Mouse (Mus musculus) heart, embryonic 13.5 days (tissue): ENCODE measurements at regions not wholly inside any gene's neighbourhood (a gene's known extent, or its start where the extent isn't known, plus 50 kb on each side); places are given as distances from the start of the nearest gene placed in this dataset.

Experiments
- ATAC-seq: fragments of 200-750 bp; cut with Nextera tagmentation; 2 replicates; pipeline ENCODE4 v1.8.0; 2017; ENCODE audit warnings: moderate TSS enrichment; ENCODE audit not compliant: insufficient number of reproducible peaks, low FRiP score, low TSS enrichment; ENCODE audit errors: extremely low read depth
- H3K27ac ChIP-seq: fragments of 300-500 bp; sonication (generic); replicated peaks from 2 replicates; pipeline ENCODE4 v1.5.1; 2015; ENCODE audit warnings: moderate library complexity, mild to moderate bottlenecking, inconsistent platforms
- H3K27me3 ChIP-seq: fragments of 300-500 bp; sonication (generic); replicated peaks from 2 replicates; pipeline ENCODE4 v1.6.1; 2015; ENCODE audit warnings: mild to moderate bottlenecking, inconsistent platforms
- H3K36me3 ChIP-seq: fragments of 300-500 bp; sonication (generic); 2 replicates; pipeline ENCODE4 v1.6.1; 2015; ENCODE audit warnings: mild to moderate bottlenecking, inconsistent platforms
- H3K4me1 ChIP-seq: fragments of 300-500 bp; sonication (generic); 2 replicates; pipeline ENCODE4 v1.6.1; 2015; ENCODE audit warnings: inconsistent platforms
- H3K4me2 ChIP-seq: fragments of 300-500 bp; sonication (generic); 2 replicates; pipeline ENCODE4 v1.6.1; 2015; ENCODE audit warnings: inconsistent platforms, mild to moderate bottlenecking, moderate library complexity
- H3K4me3 ChIP-seq: fragments of 300-500 bp; sonication (generic); 2 replicates; pipeline ENCODE4 v1.5.1; 2015; ENCODE audit warnings: moderate library complexity, mild to moderate bottlenecking, inconsistent platforms
- H3K9ac ChIP-seq: fragments of 300-500 bp; sonication (generic); 2 replicates; pipeline ENCODE4 v1.6.1; 2015; ENCODE audit warnings: inconsistent platforms, mild to moderate bottlenecking, moderate library complexity
- H3K9me3 ChIP-seq: fragments of 300-500 bp; sonication (generic); 2 replicates; pipeline ENCODE4 v1.6.1; 2016; ENCODE audit warnings: inconsistent platforms
- WGBS: fragments of 180-500 bp; shearing (Covaris S2); methylation state at CpG from one replicate; pipeline ENCODE4 v1.1.7; 2015; ENCODE audit warnings: mixed read lengths; 5-methylcytosine and 5-hydroxymethylcytosine counted together

DNA sequence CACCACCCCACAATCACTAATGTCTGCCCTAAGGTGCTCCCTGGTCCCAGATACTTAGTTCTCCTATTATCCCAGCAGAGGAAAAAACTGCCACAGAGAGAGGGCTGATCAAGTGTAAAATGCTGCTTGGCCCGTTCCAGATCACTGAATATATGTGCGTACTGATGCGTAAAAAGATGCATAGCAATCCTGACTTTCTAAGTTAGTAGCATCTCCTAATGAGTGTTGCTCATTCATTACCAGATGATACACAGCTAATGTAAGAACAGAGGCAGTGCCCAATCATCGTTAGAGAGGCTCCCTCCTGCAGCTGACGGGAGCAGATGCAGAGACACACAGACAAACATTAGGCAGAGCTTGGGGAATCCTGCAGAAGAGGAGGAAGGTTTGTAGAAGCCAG lies 177.6 kb upstream of the Tcf21 start:
- 80% methylated on average over 5 of the region's 5 CpGs for WGBS

DNA sequence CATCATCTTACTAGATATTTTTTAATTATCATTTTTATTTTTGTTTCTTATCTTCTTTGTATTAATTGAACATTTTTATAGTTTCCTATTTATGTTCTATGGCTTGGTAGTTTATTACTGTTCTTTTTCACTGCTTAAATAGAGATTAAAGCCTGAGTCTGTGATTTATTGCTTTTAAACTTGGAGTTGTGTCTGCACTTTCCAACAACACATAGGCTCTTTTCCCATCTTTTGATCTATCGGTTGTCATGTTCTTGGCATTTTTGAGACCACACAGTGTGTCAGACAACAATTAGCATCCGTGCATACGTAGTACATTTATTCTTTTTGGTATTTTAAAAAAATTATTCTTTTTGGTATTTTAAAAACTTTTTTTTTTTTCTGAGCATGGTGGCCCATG lies 173.2 kb upstream of the Tcf21 start:
- Histone ChIP-seq H3K36me3 (no peaks in the 10 kb centered on the region), H3K4me3 (no peak overlapping the region), H3K9ac (no peak overlapping the region), H3K27ac (no peak overlapping the region), H3K4me2 (no peak overlapping the region), H3K27me3 (no peaks in the 10 kb centered on the region), H3K4me1 (peaks cover 3% of the 10 kb centered on the region; the same call in 1 of the 2 replicates), H3K9me3 (no peaks in the 10 kb centered on the region)
- ATAC-seq: no peak
- 80% methylated on average over 3 of the region's 3 CpGs for WGBS

More for the DNA sequence above, 177.6 kb upstream of the Tcf21 start:
- H3K36me3 ChIP-seq: no peaks in the 10 kb centered on the region
- H3K9me3 ChIP-seq: no peaks in the 10 kb centered on the region
- ATAC-seq: no peak
- no peak overlapping the region for H3K4me2 ChIP-seq
- H3K27me3 ChIP-seq: no peaks in the 10 kb centered on the region
- H3K4me1 ChIP-seq: no peaks in the 10 kb centered on the region
- no peak overlapping the region for H3K4me3 ChIP-seq
- no peak overlapping the region for H3K9ac ChIP-seq
- H3K27ac ChIP-seq: no peak overlapping the region

DNA sequence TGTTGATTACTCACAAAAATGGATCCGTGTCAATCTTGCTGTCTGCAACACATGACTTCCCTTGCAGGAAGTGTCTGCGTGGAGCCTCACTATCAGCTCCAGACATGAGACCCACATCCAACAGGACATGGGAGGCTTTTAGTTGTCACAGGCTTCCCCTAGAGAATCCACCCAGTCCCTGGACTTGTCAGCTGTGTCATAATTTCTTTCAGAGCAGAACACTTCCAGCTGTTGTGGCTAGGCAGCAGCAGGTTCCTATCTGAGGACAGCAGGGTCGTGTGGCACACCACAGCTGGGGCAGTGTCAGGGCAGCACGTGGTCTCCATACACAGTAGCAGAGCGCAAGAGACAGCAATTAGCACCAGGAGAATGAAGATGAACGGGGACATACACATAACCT lies 161.8 kb upstream of the Tcf21 start:
- ATAC-seq: no peak
- 31% methylated on average over 6 of the region's 6 CpGs for WGBS
- H3K4me1 ChIP-seq: peaks cover 5% of the 10 kb centered on the region; the same call in 1 of the 2 replicates

DNA sequence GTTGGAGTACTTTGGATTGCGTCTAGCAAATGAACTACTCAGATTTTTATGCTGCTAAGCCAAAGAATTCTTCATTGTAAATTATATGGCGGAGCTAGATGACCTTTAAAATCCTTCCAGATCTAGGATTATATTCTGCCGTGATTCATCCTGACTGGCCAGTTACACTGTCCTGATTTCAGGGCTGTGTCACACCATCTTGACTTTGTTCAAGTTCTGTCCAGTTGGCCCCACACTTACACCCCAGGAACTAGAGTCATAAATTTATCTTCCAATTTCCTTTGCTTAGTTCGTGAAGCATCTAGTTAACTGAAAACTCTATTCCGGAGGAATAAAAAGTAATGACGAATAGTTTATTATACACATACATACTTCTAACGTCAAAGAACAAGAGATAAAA lies 158.5 kb upstream of the Tcf21 start:
- WGBS: 76% methylated on average over 7 of the region's 7 CpGs

More for the DNA sequence above, 161.8 kb upstream of the Tcf21 start:
- H3K9me3 ChIP-seq: no peaks in the 10 kb centered on the region
- no peaks in the 10 kb centered on the region for H3K27me3 ChIP-seq
- no peak overlapping the region for H3K9ac ChIP-seq
- no peaks in the 10 kb centered on the region for H3K36me3 ChIP-seq
- no peak overlapping the region for H3K4me3 ChIP-seq
- no peak overlapping the region for H3K4me2 ChIP-seq
- no peak overlapping the region for H3K27ac ChIP-seq

GRCm38 (mm10) chr10:22956956-22957355 lies 137.0 kb upstream of the Tcf21 start:
- no peak overlapping the region for H3K4me2 ChIP-seq
- H3K27me3 ChIP-seq: no peaks in the 10 kb centered on the region
- H3K36me3 ChIP-seq: no peaks in the 10 kb centered on the region
- no peaks in the 10 kb centered on the region for H3K9me3 ChIP-seq
- H3K4me1 ChIP-seq: peaks cover 3% of the 10 kb centered on the region; the same call in 1 of the 2 replicates
- ATAC-seq: no peak
- H3K9ac ChIP-seq: no peak overlapping the region
- H3K27ac ChIP-seq: no peak overlapping the region
- 80% methylated on average over 7 of the region's 7 CpGs for WGBS
- H3K4me3 ChIP-seq: no peak overlapping the region

More for the DNA sequence above, 158.5 kb upstream of the Tcf21 start:
- Histone ChIP-seq H3K4me3 (no peak overlapping the region), H3K27me3 (no peaks in the 10 kb centered on the region), H3K9me3 (no peaks in the 10 kb centered on the region), H3K36me3 (no peaks in the 10 kb centered on the region), H3K4me1 (peaks cover 5% of the 10 kb centered on the region; the same call in 1 of the 2 replicates), H3K4me2 (no peak overlapping the region), H3K27ac (no peak overlapping the region), H3K9ac (no peak overlapping the region)
- no peak for ATAC-seq

GRCm38 (mm10) chr10:22953283-22953682 lies 133.3 kb upstream of the Tcf21 start:
- Histone ChIP-seq H3K9ac (no peak overlapping the region), H3K4me1 (peaks cover 3% of the 10 kb centered on the region; the same call in 1 of the 2 replicates), H3K27ac (no peak overlapping the region), H3K36me3 (no peaks in the 10 kb centered on the region), H3K4me2 (no peak overlapping the region), H3K27me3 (no peaks in the 10 kb centered on the region), H3K4me3 (no peak overlapping the region), H3K9me3 (no peaks in the 10 kb centered on the region)
- ATAC-seq: no peak
- WGBS: 54% methylated on average over 6 of the region's 6 CpGs

DNA sequence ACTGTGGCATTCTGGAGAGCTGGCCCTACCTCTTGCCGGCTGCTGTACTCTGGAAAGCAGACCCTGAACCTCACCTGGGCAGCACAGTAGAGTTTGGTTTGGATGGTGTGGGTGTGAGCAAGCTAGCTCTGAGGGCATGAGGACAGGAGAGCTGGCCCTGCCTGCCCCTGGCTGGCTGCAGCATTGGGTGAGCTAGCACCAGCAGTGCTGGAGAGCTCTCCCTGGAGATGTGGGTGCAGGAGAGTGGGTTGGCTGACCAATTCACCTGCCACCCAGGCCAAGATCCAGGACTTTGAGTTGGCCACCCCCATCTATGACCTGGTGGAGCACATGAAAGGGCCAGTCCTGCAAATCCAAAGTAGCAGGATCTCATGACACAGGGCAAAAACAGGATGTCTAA lies 124.3 kb upstream of the Tcf21 start:
- H3K27me3 ChIP-seq: no peaks in the 10 kb centered on the region
- no peak for ATAC-seq
- no peak overlapping the region for H3K4me3 ChIP-seq
- H3K36me3 ChIP-seq: no peaks in the 10 kb centered on the region
- no peak overlapping the region for H3K27ac ChIP-seq
- H3K4me2 ChIP-seq: no peak overlapping the region
- H3K4me1 ChIP-seq: no peaks in the 10 kb centered on the region
- H3K9me3 ChIP-seq: no peaks in the 10 kb centered on the region
- 74% methylated on average over 1 of the region's 1 CpGs for WGBS
- no peak overlapping the region for H3K9ac ChIP-seq

DNA sequence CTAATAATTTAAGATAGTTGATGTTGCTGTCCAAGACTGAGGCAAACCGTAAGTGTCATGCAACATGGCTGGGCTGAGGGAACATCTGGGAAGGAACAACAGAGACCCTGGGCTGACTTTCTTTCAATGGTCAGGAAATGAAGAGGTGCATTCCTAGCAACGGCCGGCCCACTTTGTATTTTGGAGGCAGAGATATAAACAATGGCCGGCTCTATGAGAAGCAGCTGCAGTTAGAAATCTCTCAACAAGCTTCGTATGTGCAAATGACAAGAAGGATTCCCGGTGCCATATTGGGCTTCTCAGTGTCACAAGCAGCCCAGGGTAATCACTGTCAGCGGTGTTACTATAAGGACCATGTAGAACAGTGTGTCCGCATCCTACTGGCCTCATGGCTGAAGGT lies 108.0 kb upstream of the Tcf21 start:
- Histone ChIP-seq H3K4me1 (peaks cover 6% of the 10 kb centered on the region; the same call in 1 of the 2 replicates), H3K36me3 (no peaks in the 10 kb centered on the region), H3K4me3 (no peak overlapping the region), H3K4me2 (no peak overlapping the region), H3K9me3 (no peaks in the 10 kb centered on the region), H3K27me3 (no peaks in the 10 kb centered on the region), H3K9ac (no peak overlapping the region), H3K27ac (no peak overlapping the region)
- no peak for ATAC-seq
- 77% methylated on average over 8 of the region's 8 CpGs for WGBS

DNA sequence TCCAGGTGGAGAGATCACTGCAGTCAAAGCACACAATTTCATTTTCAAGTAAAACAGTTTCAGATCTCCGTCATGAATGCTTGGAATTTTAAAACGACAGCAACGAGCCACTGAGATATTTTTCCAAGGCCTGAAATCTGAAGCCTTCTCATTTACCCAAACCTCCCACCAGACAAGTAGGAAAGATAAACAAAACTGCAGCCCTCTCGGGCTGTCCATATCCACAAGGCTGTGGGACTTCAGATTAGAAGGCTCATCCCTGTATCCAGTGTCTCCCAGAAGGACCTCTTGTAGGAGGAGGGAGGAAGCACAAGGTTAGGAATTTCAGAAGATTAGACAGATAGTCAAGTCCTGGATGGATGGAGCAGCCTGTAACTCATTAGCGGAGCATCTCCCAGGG lies 106.1 kb upstream of the Tcf21 start:
- Histone ChIP-seq H3K27ac (0 out of 2 replicates have a peak overlapping the region, but pooled peaks have one; percentile 10), H3K4me3 (no peak overlapping the region), H3K9me3 (no peaks in the 10 kb centered on the region), H3K27me3 (no peaks in the 10 kb centered on the region), H3K36me3 (no peaks in the 10 kb centered on the region), H3K4me2 (no peak overlapping the region), H3K9ac (no peak overlapping the region), H3K4me1 (peaks cover 6% of the 10 kb centered on the region; the same call in 1 of the 2 replicates)
- ATAC-seq: no peak
- 14% methylated on average over 5 of the region's 5 CpGs for WGBS

- Histone ChIP-seq H3K36me3 (no peaks in the 10 kb centered on the region), H3K4me2 (no peak overlapping the region), H3K4me1 (peaks cover 4% of the 10 kb centered on the region; the same call in 1 of the 2 replicates), H3K27ac (peak overlapping the region; percentile 48; the same call in 1 of the 2 replicates), H3K27me3 (no peaks in the 10 kb centered on the region), H3K4me3 (no peak overlapping the region), H3K9me3 (no peaks in the 10 kb centered on the region), H3K9ac (no peak overlapping the region)
- ATAC-seq: no peak
- WGBS: 46% methylated on average over 11 of the region's 11 CpGs
Observed at GRCm38 (mm10) chr10:22921035-22921965, 101.3 kb upstream of the Tcf21 start.

- no peaks in the 10 kb centered on the region for H3K27me3 ChIP-seq
- ATAC-seq: no peak
- 43% methylated on average over 1 of the region's 1 CpGs for WGBS
- H3K27ac ChIP-seq: peak overlapping the region; percentile 54
- H3K9ac ChIP-seq: no peak overlapping the region
- H3K4me2 ChIP-seq: no peak overlapping the region
- no peaks in the 10 kb centered on the region for H3K36me3 ChIP-seq
- H3K4me3 ChIP-seq: no peak overlapping the region
- H3K4me1 ChIP-seq: no peaks in the 10 kb centered on the region
- H3K9me3 ChIP-seq: no peaks in the 10 kb centered on the region
Observed at GRCm38 (mm10) chr10:22919869-22920268, 99.9 kb upstream of the Tcf21 start.

DNA sequence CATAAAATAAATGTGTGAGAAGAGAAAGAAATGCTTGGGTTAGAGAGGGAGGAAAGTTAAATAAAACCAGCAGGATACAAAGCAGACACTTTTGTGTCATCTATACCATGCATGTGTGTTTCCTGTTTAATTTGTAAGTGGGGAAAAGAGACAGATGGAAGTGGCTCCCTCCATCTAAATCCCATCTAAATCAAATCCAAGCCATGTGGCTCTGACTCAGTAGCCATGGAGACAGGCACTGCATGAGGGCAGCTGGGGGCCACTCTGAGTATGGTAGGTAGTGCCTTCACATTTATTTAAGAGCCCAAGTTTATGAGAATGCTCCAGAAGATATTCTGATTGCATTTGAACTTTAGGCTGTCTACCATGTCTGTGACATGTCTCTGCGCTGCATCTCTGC lies 97.8 kb upstream of the Tcf21 start:
- H3K27me3 ChIP-seq: no peaks in the 10 kb centered on the region

More for the DNA sequence above, 97.8 kb upstream of the Tcf21 start:
- 97% methylated on average over 1 of the region's 1 CpGs for WGBS
- no peak overlapping the region for H3K27ac ChIP-seq
- H3K9ac ChIP-seq: no peak overlapping the region
- no peak overlapping the region for H3K4me3 ChIP-seq
- no peaks in the 10 kb centered on the region for H3K4me1 ChIP-seq
- no peaks in the 10 kb centered on the region for H3K36me3 ChIP-seq
- H3K9me3 ChIP-seq: no peaks in the 10 kb centered on the region
- no peak for ATAC-seq
- H3K4me2 ChIP-seq: no peak overlapping the region
